Mouse (Mus musculus) inflammation-experienced regulatory T-cells, adult 16 weeks (primary cell): Measurements from ENCODE around the gene Gm42791. TPM values are rescaled to one million over a fixed set of nuclear protein-coding genes. Genes with fewer than 3 reads are reported as not detected.

Source experiments
- polyA plus RNA-seq: library from polyadenylated mRNA; unstranded; fragments of 100-300 nt; shearing (Covaris generic); gene quantifications from one replicate; pipeline ENCODE4 v1.2.1, GENCODE M21; 2017

Gm42791 gene
- polyA plus RNA-seq = 2.4 TPM

DNA sequence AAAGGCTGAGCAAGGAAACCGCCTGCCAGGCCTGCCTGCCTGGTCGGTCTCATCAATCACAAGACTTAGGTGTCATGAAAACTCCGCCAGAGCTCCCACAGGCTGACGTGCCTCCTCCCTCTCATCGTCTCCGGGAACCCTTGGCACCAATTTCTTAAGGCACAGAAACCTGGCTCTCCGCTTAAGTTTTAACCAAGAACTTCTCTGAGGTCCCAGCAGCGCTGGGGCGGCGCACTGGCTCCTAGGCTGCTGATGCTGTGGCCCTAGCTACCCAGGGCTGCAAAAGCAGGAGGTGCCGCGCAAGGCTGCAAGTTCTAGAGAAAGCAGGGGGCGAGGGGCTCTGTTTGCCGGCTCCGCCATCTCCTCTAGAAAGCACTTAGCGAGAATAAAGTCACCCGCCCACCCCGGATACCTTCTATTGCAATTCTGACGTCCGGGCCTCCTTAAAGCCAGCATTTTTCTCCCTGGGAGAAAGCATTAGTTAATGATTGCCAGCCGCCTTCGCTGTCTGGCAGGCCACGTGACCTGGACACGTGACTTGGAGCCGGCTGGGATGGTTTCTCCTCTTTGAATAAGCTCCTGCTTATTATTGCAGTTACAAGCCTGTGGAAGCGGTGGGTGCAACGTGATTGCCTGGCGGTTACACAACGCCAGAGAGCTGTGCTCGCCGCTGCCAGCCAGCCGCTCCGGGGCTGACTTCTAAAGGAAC, at the start of gene Gm42791:
Gene Gm42791, minus strand, starts transcription at position 442 of the 709 bp plus-strand sequence.

DNA sequence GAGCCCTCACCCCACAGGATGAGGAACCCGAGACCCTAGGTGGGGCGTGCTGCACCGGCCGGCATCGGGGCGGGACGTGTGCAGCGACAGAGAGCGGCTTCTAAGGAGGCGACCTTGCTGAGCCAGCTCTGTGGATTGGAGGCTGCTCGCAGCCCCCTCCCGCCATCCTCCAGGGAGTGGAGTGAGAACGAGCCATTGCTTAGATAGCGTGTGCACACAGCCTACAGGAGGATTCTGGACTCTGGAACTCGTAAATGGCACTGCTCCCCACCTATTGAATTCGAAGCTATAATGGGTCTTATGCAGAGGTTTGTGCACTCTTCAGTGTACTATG, 65.9 kb downstream of the Gm42791 start, which contains the start of gene Katnal1:
Gene Katnal1, minus strand, starts transcription at position 205 of the 334 bp plus-strand sequence.

Other genes starting within 250 kb of the Gm42791 start
- 9.9 TPM for gene Katnal1, start 65.8 kb downstream of the Gm42791 start, polyA plus RNA-seq
- 61.6 TPM for gene Uspl1, start 189.2 kb upstream of the Gm42791 start, polyA plus RNA-seq
- gene Hmgb1, start 189.3 kb upstream of the Gm42791 start, polyA plus RNA-seq = 230 TPM